Mouse (Mus musculus): ENCODE data around the gene Gm20388. TPM values are rescaled to one million over a fixed set of nuclear protein-coding genes. Genes with fewer than 3 reads are reported as not detected.
"Not testable (repeated sequence)": the region's sequence is repeated elsewhere in the genome, so short reads cannot be mapped to it uniquely, and the experiment has no call there.

Gene Gm20388
- total and polyA plus RNA-seq, 2 experiments from 2014 or later, result 17.3 TPM; not detected in 1

DNA sequence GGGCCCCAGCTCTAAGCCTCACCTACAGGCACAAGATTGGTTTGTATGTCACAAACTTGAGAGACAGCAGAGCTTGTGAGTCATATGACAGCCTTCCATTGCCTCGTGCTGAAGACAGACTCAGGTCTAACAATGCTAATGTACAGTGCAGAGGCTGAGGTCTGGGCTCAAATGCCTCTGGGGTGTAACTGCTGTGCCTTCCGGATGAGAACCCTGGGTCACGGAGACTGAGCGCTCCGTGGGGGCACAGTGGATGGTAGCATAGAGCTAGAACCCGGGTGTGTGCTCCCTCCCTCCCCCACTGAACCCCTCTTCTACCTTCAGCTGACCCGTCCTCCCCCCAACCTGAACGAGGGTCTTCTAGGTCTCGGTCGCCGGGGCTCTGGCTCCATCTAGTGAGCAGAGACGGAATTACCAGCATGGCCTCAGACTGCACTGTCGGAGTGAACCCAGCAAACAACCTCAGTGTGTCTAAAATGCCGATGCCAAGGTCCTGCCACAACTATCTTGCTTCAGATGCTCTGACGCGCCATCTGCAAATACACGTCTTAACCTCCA is 889.7 kb downstream of the Gm20388 start:
- TF ChIP-seq CTCF (IDR thresholded peaks at IDR 0.05; ENCODE audit: low read depth) (peak; percentile 79), EP300 (IDR thresholded peaks at IDR 0.05; ENCODE audit: low read depth) (no peak)
- Histone ChIP-seq H3K36me3 (replicated peaks; ENCODE audit: control insufficient read depth, insufficient read depth, low read length) (no peaks in the 10 kb centered on the region), H3K4me2 (ENCODE audit: low read depth, low read length) (no peak overlapping the region), H3K9me3 (replicated peaks; ENCODE audit: control insufficient read depth, low read length) (no peaks in the 10 kb centered on the region), H3K9ac (replicated peaks; ENCODE audit: low read depth, low read length) (no peak overlapping the region), H3K4me1 (ENCODE audit: control insufficient read depth, insufficient read depth) (no peaks in the 10 kb centered on the region), H3K4me3 (ENCODE audit: low read depth, low read length) (no peak overlapping the region), H3K27ac (ENCODE audit: low read depth) (no peak overlapping the region), H3K27me3 (ENCODE audit: control insufficient read depth, insufficient read depth, low read length) (peaks cover 22% of the 10 kb centered on the region; the same call in 1 of the 2 replicates)
- WGBS, result 8% methylated on average over 17 of the region's 17 CpGs
- ATAC-seq (ENCODE audit: insufficient read depth, low read depth) (no peak), DNase-seq (ENCODE audit: low spot score) (no peak)

DNA sequence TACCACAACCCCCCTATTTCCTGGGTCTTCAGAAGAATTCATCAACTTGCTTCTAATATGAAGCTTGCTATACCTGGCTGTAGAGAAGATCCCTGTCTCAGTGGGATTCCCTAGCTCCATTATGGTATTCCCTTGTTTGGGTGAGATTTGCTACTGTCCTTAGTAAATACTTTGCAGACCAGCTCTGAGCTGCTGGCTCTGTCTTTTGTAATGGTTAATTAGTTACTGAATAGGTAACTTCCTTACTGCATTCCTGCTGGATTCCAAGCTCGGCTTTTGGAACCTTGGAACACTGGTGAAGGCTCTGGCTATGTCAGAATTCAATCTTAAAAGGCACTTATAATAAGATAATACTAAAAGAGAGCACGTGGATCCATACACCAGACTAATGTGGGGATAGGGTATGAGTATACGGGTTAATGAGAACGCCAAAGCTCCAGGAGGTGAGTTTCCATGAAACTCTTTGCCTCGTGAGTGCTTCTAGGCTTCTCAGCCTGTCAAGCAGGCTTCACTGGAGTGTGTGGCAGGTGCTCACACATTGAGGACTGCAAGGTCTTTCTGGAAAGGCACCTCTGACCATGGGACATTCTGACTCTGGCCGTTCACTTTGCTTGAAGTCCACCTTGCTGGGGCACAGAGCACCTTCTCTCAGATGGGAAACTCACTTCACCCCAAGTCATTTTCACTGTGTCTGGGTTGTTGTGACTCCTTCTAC is 893.2 kb downstream of the Gm20388 start:
- ATAC-seq (ENCODE audit: insufficient read depth, low read depth); H3K36me3 ChIP-seq (replicated peaks; ENCODE audit: control insufficient read depth, insufficient read depth, low read length); H3K27ac ChIP-seq (ENCODE audit: low read depth); H3K9ac ChIP-seq (replicated peaks; ENCODE audit: low read depth, low read length); DNase-seq (ENCODE audit: low spot score); H3K4me3 ChIP-seq (ENCODE audit: low read depth, low read length); H3K4me1 ChIP-seq (ENCODE audit: control insufficient read depth, insufficient read depth); H3K4me2 ChIP-seq (ENCODE audit: low read depth, low read length); H3K9me3 ChIP-seq (replicated peaks; ENCODE audit: control insufficient read depth, low read length): not testable (repeated sequence)
- H3K27me3 ChIP-seq (ENCODE audit: control insufficient read depth, insufficient read depth, low read length), result peaks cover 30% of the 10 kb centered on the region; the same call in 1 of the 2 replicates
- 78% methylated on average over 6 of the region's 6 CpGs for WGBS

DNA sequence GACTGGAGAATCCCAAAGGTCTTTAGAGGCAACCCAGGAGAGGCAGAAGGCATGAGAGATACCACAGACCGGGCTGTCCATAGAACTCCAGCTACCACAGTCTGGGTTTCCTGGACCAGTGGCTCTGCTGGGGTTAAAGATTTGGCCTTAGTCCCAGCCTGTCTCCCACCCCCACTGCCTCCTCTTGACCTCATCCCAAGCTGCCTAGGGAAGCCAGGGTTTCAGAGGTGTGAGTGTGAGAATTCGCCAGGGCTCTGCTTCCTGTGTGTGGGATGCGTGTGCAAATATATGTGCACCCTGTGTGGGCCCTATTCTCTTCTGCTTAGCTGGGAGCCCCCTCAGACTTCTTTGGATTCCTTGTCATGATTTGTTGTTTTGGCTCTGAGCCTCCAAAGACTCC is 894.1 kb downstream of the Gm20388 start:
- TF ChIP-seq EP300 (IDR thresholded peaks at IDR 0.05; ENCODE audit: low read depth) (no peak), CTCF (IDR thresholded peaks at IDR 0.05; ENCODE audit: low read depth) (no peak)
- no peak overlapping the region for H3K27ac ChIP-seq (ENCODE audit: low read depth)
- no peak for ATAC-seq (ENCODE audit: insufficient read depth, low read depth)
- no peaks in the 10 kb centered on the region; the same call in 1 of the 2 replicates for H3K4me1 ChIP-seq (ENCODE audit: control insufficient read depth, insufficient read depth)
- no peak overlapping the region for H3K4me2 ChIP-seq (ENCODE audit: low read depth, low read length)
- H3K27me3 ChIP-seq (ENCODE audit: control insufficient read depth, insufficient read depth, low read length), result peaks cover 32% of the 10 kb centered on the region; the same call in 1 of the 2 replicates
- H3K9ac ChIP-seq (replicated peaks; ENCODE audit: low read depth, low read length), result no peak overlapping the region
- H3K9me3 ChIP-seq (replicated peaks; ENCODE audit: control insufficient read depth, low read length), result no peaks in the 10 kb centered on the region
- WGBS, result 49% methylated on average over 3 of the region's 3 CpGs
- H3K4me3 ChIP-seq (ENCODE audit: low read depth, low read length), result no peak overlapping the region
- H3K36me3 ChIP-seq (replicated peaks; ENCODE audit: control insufficient read depth, insufficient read depth, low read length), result no peaks in the 10 kb centered on the region
- no peak for DNase-seq (ENCODE audit: low spot score)

DNA sequence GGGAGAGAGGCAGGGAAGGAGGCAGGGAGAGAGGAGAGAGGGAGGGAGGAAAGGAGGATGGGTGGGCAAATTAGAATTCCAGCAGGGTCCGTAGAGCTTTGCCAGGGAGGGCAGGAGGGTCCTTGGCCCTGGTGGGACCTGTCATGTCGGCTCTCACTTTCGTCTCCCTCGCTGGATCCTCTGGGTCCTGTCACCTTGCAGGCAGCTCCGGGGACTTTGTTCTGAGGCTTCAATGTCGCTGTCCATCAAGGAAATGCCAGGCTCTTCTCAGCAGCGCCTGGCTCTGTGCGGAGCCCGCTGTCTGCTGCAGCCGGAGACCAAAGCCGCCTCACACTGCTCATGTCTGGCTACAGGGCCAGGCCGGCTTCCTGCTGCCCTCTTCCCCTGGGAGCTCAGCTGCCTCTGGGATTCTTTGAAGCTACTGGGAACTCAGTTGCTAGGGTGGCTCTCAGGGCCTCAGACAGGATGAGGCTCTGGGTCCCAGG is 896.2 kb downstream of the Gm20388 start:
- Histone ChIP-seq H3K4me3 (ENCODE audit: low read depth, low read length) (no peak overlapping the region), H3K9ac (replicated peaks; ENCODE audit: low read depth, low read length) (no peak overlapping the region), H3K27me3 (ENCODE audit: control insufficient read depth, insufficient read depth, low read length) (peaks cover 17% of the 10 kb centered on the region; the same call in 1 of the 2 replicates), H3K9me3 (replicated peaks; ENCODE audit: control insufficient read depth, low read length) (no peaks in the 10 kb centered on the region), H3K27ac (ENCODE audit: low read depth) (no peak overlapping the region), H3K36me3 (replicated peaks; ENCODE audit: control insufficient read depth, insufficient read depth, low read length) (no peaks in the 10 kb centered on the region), H3K4me1 (ENCODE audit: control insufficient read depth, insufficient read depth) (no peaks in the 10 kb centered on the region; the same call in 1 of the 2 replicates), H3K4me2 (ENCODE audit: low read depth, low read length) (no peak overlapping the region)
- TF ChIP-seq EP300 (IDR thresholded peaks at IDR 0.05; ENCODE audit: low read depth) (no peak), CTCF (IDR thresholded peaks at IDR 0.05; ENCODE audit: low read depth) (no peak)
- DNase-seq (ENCODE audit: low spot score) (no peak), ATAC-seq (ENCODE audit: insufficient read depth, low read depth) (no peak)
- 23% methylated on average over 12 of the region's 12 CpGs for WGBS

DNA sequence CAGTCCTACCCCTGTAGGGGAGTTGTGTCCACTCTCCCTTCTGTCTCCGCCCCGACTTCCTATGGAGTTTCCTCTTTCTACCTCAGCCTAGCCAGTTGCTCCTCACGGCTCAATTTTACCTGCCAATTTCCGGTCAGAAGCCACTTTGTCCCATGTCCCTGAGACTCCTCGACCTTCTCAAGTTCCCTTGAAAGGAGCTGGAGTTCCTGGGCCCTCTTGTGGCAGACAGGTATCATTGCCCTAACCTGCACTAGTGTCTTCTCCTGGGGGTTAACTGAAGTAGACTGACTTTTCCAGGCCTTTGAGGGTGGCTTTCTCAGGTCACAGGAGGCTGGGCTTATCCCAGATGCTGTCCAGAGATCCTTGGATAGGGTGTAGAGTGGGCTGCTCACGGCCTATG is 897.1 kb downstream of the Gm20388 start:
- 43% methylated on average over 6 of the region's 6 CpGs for WGBS
- Histone ChIP-seq H3K4me1 (ENCODE audit: control insufficient read depth, insufficient read depth) (no peaks in the 10 kb centered on the region; the same call in 1 of the 2 replicates), H3K4me2 (ENCODE audit: low read depth, low read length) (no peak overlapping the region), H3K27me3 (ENCODE audit: control insufficient read depth, insufficient read depth, low read length) (peaks cover 17% of the 10 kb centered on the region; the same call in 1 of the 2 replicates), H3K36me3 (replicated peaks; ENCODE audit: control insufficient read depth, insufficient read depth, low read length) (no peaks in the 10 kb centered on the region), H3K27ac (ENCODE audit: low read depth) (no peak overlapping the region), H3K4me3 (ENCODE audit: low read depth, low read length) (no peak overlapping the region), H3K9ac (replicated peaks; ENCODE audit: low read depth, low read length) (no peak overlapping the region), H3K9me3 (replicated peaks; ENCODE audit: control insufficient read depth, low read length) (no peaks in the 10 kb centered on the region)
- TF ChIP-seq EP300 (IDR thresholded peaks at IDR 0.05; ENCODE audit: low read depth), result no peak
- peak; percentile 50 for TF ChIP-seq CTCF (IDR thresholded peaks at IDR 0.05; ENCODE audit: low read depth)
- no peak for DNase-seq (ENCODE audit: low spot score)
- ATAC-seq (ENCODE audit: insufficient read depth, low read depth), result no peak
